Mouse (Mus musculus) inflammation-experienced regulatory T-cells, adult 6 months (primary cell): ENCODE data around the gene Ero1l. TPM values are rescaled to one million over a fixed set of nuclear protein-coding genes. Genes with fewer than 3 reads are reported as not detected.
A peak's percentile ranks its signal among the peaks of the same experiment; 100 is the strongest.

Experiments used
- ATAC-seq: one replicate; pipeline ENCODE4 v1.8.0; 2017
- polyA plus RNA-seq, 3 experiments: library from polyadenylated mRNA; unstranded; fragments of 100-300 nt; shearing (Covaris generic); gene quantifications; one replicate each; pipeline ENCODE4 v1.2.1; 2017

Gene Ero1l
- polyA plus RNA-seq: 10 to 100 TPM; 21.0 to 57.6 (median 28.8) TPM

DNA sequence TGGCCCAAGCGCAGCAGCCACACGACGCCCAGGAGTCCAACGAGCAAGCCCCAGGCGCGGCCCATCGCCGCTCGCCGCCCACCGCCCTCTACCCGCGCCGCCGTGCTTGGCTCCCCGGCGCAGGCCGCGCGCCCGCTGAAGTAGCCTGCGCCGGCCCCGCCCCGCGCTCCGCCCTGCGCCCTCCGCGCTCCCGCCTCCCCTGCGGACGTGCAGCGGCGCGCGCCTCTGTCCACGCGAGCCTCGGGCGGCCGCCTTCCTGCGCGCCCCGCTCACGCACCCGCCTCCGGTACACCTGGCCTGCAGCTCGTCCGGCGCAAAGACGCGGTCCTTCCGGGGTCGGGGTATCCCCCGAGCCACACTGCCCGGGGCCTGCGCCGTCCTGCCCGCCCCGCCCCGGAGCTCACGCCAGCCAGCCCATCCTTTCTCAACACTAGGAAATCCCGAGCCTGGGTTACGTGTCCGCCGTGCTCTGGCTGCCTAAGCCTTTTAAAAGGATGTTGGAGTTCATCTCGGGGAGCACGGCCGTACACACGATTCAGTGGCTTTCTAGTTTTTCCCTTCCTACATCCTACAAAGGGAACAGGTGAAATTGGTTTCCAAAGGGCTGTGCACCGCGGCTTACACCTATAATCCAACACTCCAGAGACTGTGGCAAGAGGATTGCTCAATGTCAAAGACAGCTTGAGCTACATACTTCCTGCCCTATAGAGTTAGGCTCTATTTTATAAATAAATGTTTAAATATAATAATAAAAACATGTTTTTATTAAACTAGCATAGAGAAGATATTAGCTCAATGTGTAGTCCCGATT lies at the start of gene Ero1l:
TSS of gene Ero1l (minus strand) at position 346 of the 811 bp plus-strand sequence.
- ATAC-seq: peak; percentile 82

DNA sequence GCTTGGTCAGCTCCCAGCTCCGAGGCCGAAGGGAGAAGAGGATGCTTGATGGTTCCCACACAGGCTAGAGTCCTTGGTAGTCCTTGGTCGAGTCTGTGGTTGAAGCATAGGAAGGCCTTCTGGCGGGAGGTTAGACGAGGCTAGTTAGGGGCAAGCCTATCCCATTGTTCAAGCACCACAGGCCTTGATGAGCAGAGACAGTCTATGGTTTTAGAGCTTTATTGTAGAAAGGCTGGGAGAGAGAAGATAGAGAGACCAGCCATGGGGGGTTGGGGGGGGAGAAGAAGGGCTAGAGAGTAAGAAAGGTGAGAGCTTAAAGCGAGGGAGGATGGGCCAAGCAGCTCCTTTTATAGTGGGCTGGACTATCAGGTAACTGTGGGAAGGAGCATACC lies 46.6 kb upstream of the Ero1l start:
- no peak for ATAC-seq

DNA sequence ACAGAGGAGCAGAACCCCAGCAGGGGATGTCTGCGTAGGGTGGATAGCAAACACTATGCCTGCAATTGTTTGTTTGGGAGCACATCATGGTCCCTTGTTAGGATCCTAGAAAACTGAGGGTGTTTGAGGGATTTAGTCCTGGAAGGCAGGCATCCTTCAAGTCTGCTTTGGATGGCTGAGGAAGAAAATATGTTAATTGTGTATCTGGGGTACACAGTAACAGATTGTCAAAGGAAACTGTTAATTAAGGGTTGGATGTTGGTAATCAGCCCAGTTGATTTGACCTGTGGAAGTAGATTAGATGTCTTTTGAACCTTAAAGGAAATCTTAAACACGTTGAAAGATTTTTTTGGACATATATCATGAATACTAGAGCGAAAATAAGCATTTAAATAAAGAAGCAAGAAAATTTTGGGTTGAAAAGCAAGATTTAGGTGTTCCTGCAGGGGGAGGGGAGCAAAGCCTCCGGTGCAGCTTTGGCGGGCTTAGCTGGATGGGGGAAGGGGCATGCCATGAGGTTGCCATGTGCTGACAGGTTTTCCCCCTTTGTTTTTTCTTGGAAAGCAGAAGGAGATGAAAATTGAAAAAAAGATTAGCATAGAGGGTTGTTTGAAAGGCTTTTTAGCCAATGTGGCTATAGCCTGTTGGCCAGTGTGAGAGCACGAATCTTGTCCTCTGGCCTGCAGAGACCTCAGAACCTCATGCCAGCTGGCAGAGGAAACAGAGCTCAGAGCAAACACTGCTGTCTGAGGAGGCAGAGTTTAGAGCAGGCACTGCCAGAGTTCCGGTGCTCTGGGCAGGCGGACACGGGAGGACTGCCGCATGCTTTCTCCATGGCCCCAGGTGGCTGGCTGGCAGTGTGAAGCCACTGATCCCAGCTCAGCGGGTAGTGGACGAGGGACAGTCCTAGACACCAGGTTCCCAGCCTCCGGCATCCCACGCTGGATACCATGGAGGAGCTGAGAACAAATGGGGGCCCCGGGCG lies 45.9 kb upstream of the Ero1l start:
- no peak for ATAC-seq

GRCm38 (mm10) chr14:45350931-45351859 lies 32.6 kb upstream of the Ero1l start, which contains the start of gene Styx:
TSS of gene Styx (plus strand) at chr14:45351093.
- peak; percentile 86 for ATAC-seq

GRCm38 (mm10) chr14:45329589-45330181 lies 11.1 kb upstream of the Ero1l start, which contains the start of gene Psmc6:
TSS of gene Psmc6 (plus strand) at chr14:45329788.
- ATAC-seq: peak; percentile 96

DNA sequence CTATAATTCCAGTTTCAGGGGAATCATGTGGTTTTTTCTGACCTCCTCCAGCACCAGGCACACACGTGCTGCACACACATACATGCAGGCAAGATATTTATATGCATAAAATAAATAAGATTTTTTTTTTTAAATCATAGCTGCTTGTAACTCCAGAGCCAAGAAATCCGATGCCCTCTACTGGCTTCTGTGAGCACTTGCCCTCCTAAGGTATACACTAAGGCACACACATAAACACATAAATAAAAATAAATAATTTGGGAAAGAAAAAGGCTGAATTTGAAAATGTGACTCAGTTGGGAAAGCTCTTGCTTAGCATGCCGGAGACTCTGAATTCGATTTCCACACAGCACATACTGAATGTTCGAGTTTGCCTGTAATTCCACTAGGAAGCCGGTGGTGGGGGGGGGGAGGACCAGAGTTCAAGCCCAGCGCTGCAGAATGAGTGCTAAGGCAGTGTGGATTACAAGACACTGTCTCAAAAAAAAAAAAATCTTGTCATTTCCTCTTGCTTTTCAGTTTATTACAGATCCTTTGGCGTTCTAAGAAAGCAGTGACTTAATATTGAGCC lies 10.5 kb upstream of the Ero1l start:
- ATAC-seq: no peak

DNA sequence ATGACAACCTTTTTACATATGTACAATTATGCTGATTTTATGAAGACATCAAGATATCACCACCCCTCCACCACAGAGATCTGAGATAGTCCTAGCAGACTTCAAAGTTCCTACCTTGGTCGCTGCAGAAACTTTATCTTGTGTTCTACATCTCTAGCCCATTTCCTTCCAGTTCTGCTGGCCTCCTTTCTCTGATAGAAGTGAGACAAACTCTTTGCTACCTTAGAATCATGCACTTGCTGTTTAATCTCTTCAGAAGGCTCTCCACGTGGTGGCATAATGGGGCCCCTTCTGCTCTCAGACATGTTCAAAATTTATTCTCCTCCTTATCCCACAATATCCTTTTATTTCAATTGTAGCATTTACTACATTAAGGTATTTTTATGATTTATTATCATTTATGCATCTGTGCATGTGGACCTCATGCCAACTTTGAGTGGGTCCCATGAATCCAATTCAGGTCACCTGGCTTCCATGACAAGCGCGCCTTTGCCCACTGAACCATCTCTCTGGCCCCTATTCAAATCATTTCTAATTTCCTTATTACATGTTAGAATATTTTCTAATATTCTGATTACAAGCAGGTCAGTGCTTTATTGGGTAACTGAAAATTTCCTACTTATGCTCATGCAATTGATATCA lies 9.6 kb upstream of the Ero1l start:
- ATAC-seq: no peak

DNA sequence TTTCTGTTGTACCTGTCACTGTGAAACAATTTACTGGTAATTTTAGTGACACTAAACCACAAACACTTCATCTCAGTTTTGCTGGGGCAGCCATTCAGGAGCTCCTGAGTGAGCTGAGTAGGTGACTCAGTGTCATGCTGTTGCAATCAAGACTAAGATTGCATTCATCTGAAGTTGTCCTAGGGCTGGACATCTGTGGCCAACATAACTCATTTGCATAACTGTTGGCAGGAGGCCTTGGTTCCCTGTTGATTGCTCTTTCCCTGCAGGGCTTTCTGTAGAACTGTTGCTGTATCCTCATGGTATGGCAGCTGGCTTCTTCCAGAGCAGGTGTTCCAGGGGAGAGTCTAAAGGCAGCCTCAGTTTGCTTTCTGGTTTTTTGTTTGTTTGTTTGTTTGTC lies 6.9 kb upstream of the Ero1l start:
- no peak for ATAC-seq

DNA sequence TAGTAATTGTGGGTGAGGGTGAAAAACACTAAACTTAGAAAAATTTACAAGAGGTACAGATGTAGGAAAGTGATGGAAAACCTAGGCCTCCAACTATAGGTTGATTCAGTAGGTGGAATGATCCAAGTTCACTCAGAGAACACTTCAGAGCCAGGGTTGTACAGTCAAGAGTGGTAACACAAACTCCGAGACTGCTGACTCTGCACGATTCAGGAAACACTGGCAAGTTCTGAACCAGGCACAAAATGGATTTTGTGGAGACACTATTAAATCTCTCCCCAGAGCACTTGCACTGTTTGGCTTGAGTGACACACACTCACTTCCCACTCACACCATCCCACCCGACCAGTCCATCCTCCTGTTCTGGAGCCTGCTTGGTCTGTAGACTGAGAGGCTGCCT lies 4.7 kb upstream of the Ero1l start:
- ATAC-seq: no peak

- ATAC-seq: no peak
Observed at GRCm38 (mm10) chr14:45322450-45322849, 3.9 kb upstream of the Ero1l start.

DNA sequence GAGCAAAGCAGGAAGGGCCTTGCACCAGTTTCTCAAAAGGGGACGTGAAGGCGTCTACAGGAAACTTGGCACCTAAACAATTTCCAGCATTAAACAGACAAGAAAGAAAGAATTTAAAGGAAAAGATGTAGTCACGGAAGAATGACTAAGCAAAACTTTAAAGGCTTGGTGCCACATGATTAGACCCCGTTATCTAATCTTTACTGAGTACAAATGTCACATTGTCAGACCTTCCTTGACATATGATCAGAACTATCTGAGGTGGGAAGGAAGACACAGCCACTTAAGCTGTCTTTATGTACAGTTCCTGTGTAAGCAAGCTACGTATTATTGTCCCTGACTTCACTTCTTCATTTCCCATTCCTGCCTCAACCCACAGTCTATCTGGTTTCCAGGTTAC lies 3.1 kb upstream of the Ero1l start:
- no peak for ATAC-seq

GRCm38 (mm10) chr14:45321067-45321466 lies 2.5 kb upstream of the Ero1l start:
- no peak for ATAC-seq

DNA sequence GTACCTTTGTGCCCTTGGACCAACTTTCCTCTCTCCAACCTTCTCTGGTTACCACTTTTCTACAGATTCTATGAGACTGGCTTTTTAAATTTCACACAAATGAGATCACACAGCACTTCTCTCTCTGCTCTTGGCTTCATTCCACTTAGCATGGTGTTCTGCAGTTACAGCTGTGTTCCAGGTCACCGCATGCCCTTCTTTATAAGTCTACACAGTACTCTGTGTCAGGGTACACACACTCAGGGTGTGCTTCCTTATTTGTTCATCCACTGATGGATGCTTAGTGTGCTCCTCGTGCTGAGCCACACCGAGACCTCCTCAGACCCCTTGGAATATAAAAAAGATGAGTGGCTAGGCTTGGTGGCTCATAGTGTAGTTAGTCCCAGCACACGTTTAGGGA lies 1.5 kb upstream of the Ero1l start:
- ATAC-seq: no peak

- no peak for ATAC-seq
Observed at GRCm38 (mm10) chr14:45319237-45319610, 653 bp upstream of the Ero1l start.

DNA sequence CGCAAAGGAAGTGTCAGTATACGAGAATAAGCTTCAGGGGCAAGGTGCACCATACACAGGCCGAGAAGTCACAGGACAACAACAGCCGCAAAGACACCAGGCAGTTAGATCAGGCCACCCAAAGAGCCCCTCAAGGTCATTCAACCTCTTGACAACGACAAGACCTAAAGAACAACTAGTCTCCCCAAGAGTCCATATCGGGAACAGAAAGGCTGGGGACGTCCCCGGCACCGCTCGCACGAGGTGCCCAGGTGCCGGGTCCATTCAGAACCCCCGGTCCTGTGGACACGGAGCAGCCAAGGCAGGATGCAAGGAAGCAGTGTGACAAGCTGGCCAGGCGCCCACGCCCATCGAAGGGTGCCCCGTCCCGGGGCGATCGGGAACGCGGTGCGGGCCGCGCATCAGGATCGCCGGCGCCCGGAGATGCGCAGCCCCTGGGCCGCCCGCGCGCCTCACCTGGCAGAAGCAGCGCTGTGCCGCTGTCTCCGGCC lies 605 bp downstream of the Ero1l start:
- ATAC-seq: peak; percentile 38

DNA sequence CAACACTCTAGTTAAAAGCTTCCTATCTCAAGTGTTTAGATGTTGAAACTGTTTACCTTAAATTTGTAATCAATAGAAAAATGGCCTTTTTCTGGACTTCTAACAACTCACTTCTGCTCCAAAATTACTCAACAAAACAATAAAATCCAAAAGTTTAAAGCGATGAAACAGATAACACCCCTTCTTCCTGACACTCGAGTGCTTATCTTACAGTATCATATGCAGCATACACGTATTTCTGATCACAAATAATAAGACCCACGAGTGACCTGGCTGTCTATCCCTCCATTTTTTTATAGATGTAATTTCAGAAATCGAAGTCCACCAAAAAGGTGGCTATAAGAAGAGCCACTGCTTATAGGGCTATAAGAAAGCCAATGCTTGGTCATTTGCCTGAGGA lies 1.6 kb downstream of the Ero1l start:
- no peak for ATAC-seq

DNA sequence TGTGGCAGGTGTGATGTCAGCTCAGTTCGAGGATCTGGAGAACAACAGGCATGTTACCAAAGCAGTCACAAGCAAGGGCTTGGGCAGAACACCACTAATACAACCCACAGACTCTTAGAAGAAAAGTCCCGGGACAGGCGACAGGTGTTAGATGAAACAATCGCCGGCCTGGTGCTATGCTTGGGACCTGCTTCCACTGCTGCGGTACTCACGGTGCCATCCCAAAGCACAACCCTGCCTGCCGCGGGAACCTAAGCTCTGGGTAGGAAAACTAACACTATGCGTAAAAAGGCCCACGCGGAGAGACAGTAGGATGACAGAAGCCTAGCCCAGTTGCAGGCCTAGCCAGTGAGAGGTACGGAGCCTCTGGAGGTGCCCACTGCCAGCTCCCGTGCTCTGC lies 8.5 kb downstream of the Ero1l start:
- ATAC-seq: no peak

DNA sequence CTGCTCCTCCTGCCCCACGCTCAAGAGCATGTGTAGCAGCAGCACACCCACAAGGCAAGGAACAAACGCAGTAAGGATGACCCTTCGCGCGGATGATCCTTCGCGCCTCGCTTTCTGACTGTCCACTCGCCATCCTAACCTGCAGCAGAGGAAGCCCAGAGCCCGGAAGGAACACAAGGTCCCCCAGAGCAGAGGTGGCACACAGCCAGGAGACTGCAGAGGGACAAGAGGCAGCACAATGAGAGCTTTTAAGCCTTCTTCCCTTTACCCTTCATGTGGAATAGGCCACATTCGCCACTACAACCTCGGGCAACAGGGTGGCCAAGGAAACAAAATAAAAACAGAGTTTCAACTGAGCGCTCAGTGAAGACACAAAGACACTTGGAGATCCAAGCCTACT lies 8.9 kb downstream of the Ero1l start:
- no peak for ATAC-seq

- no peak for ATAC-seq
Observed at GRCm38 (mm10) chr14:45307630-45308328, 10.8 kb downstream of the Ero1l start.

DNA sequence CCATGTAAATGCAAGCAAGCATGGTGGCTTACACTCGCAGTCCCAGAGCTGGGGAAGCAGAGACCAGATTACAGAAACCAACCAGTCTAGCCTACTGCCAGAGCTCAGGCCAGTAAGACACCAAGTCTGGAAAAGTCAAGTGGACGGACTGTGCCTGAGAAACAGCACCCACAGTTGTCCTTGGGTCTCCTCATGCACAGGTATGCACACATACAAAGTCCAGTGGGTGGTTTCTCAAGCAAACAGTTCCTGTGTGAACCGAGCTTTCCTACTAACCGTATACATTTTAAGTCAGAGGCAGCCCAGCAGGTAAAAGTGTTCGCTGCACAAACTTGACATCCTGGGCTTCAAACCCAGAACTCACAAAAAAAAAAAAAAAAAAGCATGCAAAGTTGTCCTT lies 12.7 kb downstream of the Ero1l start:
- no peak for ATAC-seq
